Mouse (Mus musculus): ENCODE measurements around the gene 2510009E07Rik. TPM values are rescaled to one million over a fixed set of nuclear protein-coding genes. Genes with fewer than 3 reads are reported as not detected.
"Not testable (repeated sequence)": the region's sequence is repeated elsewhere in the genome, so short reads cannot be mapped to it uniquely, and the experiment has no call there.

The 2510009E07Rik gene
- polyA plus RNA-seq, 1 experiment: 31.1 TPM

DNA sequence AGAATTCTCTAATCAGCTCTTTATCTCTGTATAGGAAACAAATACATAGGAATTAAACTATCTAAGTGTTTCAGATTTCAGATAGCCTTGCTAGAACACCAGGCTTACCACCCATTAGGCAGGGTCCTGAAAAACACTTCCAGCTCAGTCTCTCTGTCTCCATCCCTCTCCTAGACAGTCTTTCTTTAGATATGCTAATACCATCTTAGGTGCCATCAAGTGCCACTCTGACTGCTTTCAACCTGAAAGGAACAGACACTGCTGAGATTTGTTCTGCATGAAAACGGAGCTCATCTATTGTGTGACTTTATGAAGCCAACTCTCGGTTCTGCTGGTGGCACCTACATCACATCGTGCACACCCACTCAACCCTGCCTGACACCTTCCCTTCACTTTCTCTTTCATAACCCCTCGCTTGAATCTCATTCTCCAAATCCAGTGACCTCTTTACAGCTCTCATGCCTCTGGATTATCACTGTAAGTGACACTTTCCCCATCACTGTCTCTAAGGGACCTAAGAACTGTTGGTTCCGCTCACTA lies 4.2 kb downstream of the 2510009E07Rik start:
- Histone ChIP-seq H3K4me3 (ENCODE audit: insufficient read depth, low read length) (no peak overlapping the region), H3K27ac (ENCODE audit: insufficient read depth, low read length) (no peak overlapping the region), H3K4me1 (ENCODE audit: control insufficient read depth, insufficient read depth, low read length) (peaks cover 17% of the 10 kb centered on the region)
- TF ChIP-seq POLR2A (IDR thresholded peaks at IDR 0.05; ENCODE audit: extremely low read depth, insufficient read depth, low read length) (no peak), CTCF (IDR thresholded peaks at IDR 0.05; ENCODE audit: extremely low read depth, insufficient read depth, low read length) (no peak)

DNA sequence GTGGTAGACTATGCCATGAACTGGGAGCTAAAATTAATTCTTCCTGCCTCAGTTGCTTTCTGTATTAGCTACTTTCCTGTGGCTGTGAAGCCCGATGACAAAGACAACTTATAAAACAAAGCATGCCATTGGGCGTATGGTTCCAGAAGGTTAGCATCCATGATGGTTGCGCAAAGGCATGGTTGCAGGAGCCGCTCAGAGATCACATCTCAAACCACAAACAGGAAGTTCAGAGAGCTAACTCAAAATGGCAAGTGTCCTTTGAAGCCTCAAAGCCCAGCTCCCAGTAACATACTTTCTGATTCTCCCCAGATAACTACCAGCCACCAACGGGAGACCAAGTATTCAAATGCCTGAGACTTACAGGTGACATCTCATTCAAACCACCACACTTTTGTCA lies 5.3 kb downstream of the 2510009E07Rik start:
- no peak overlapping the region for H3K4me3 ChIP-seq (ENCODE audit: insufficient read depth, low read length)
- H3K27ac ChIP-seq (ENCODE audit: insufficient read depth, low read length): no peak overlapping the region
- H3K4me1 ChIP-seq (ENCODE audit: control insufficient read depth, insufficient read depth, low read length): peaks cover 17% of the 10 kb centered on the region
- TF ChIP-seq POLR2A (IDR thresholded peaks at IDR 0.05; ENCODE audit: extremely low read depth, insufficient read depth, low read length) (no peak), CTCF (IDR thresholded peaks at IDR 0.05; ENCODE audit: extremely low read depth, insufficient read depth, low read length) (no peak)

DNA sequence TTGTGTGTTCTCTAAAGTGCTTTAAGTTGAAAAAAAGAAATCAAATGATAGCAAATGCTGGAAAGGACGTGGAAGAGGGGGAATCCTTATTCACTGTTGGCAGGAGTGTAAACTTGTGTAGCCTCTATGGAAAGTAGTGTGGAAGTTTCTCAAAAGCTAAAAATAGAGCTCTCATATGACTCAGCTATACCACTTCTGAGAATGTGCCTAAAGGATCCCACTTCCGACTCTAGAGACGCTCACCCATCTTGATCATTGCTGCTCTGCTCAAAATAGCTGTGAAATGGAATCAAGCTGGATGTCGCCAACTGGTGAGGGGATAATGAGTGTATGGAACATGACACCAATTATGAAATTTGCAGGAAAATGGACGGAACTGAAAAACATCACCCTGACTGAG lies 7.1 kb downstream of the 2510009E07Rik start:
- TF ChIP-seq CTCF (IDR thresholded peaks at IDR 0.05; ENCODE audit: extremely low read depth, insufficient read depth, low read length) (no peak), POLR2A (IDR thresholded peaks at IDR 0.05; ENCODE audit: extremely low read depth, insufficient read depth, low read length) (no peak)
- Histone ChIP-seq H3K4me1 (ENCODE audit: control insufficient read depth, insufficient read depth, low read length) (peaks cover 13% of the 10 kb centered on the region), H3K4me3 (ENCODE audit: insufficient read depth, low read length) (no peak overlapping the region), H3K27ac (ENCODE audit: insufficient read depth, low read length) (no peak overlapping the region)

DNA sequence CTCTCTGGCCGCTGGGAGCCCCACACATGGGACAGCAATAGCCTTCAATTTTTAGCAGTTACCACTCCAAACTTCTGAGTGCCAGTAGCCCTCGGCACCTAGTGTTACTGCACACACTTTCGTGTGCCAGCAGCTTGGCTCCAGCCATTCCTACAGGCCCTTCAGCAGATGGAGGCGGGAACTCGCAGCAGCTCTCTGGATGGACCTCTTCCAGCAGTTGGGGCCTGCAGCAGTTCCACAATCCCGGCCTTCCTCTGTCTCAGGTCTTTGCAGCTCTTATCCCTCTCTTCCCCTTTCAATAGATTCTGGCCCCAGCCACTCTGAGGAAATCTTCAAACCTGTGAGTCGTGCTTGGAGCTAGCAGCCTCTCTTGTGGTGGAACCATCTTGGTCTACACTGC lies 17.7 kb downstream of the 2510009E07Rik start:
- no peak overlapping the region for H3K4me3 ChIP-seq (ENCODE audit: insufficient read depth, low read length)
- H3K27ac ChIP-seq (ENCODE audit: insufficient read depth, low read length): no peak overlapping the region
- no peak for TF ChIP-seq CTCF (IDR thresholded peaks at IDR 0.05; ENCODE audit: extremely low read depth, insufficient read depth, low read length)
- no peak for TF ChIP-seq POLR2A (IDR thresholded peaks at IDR 0.05; ENCODE audit: extremely low read depth, insufficient read depth, low read length)
- no peaks in the 10 kb centered on the region; the same call in 1 of the 2 replicates for H3K4me1 ChIP-seq (ENCODE audit: control insufficient read depth, insufficient read depth, low read length)

DNA sequence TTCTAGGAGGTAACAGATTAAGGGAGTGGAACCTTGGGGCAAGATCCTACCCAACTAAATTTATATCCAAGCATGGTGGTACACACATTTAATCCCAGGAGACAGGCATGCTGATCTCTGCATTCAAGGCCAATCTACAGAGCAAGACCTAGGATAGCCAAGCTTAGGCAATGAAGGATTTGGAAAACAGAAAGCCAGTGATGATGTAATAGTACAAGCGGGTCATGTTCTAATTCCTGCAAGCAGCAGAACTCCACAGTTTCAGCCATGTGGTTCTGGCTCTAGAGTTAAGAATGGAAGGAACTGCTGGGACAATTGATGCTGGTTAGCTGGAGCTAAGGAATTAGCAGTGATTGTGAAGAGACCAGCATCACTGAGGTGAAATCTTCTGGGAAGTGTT lies 20.8 kb downstream of the 2510009E07Rik start:
- not testable (repeated sequence) for H3K4me1 ChIP-seq (ENCODE audit: control insufficient read depth, insufficient read depth, low read length); H3K4me3 ChIP-seq (ENCODE audit: insufficient read depth, low read length); H3K27ac ChIP-seq (ENCODE audit: insufficient read depth, low read length)

DNA sequence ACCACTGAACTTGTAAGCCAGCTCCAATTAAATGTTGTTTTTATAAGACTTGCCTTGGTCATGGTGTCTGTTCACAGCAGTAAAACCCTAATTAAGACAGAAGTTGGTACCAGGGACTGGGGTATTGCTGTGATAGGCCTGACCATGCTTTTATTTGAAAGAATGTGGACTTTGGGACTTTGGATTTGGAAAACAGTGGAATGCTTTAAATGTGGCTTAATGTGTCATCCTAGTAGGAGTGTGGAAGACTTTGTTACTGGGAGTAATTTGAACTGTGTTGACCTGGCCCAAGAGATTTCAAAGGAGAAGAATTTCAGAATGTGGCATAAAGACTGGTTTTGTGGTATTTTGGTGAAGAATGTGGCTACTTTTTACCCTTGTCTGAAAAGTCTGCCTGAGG lies 21.4 kb downstream of the 2510009E07Rik start:
- H3K27ac ChIP-seq (ENCODE audit: insufficient read depth, low read length); H3K4me1 ChIP-seq (ENCODE audit: control insufficient read depth, insufficient read depth, low read length); H3K4me3 ChIP-seq (ENCODE audit: insufficient read depth, low read length): not testable (repeated sequence)

DNA sequence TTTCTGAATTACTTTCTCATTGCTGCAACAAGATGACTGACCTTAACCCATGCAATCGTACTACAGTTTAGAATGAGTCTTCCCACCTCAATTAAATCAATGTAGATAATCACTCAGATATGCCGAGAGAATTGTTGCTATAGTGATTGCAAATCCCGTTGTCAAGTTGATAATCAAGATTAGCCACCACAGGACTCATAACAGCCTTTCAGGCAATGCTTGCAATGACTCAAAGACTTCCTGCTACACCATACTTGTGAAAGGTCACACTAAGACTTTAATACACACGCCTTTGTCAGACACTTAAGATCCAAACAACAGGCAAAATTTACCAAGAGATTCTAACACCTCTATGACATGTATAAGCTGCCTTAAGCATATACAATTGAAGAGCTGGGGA lies 22.6 kb downstream of the 2510009E07Rik start:
- no peak overlapping the region for H3K4me3 ChIP-seq (ENCODE audit: insufficient read depth, low read length)
- H3K4me1 ChIP-seq (ENCODE audit: control insufficient read depth, insufficient read depth, low read length): no peaks in the 10 kb centered on the region
- no peak for TF ChIP-seq POLR2A (IDR thresholded peaks at IDR 0.05; ENCODE audit: extremely low read depth, insufficient read depth, low read length)
- H3K27ac ChIP-seq (ENCODE audit: insufficient read depth, low read length): no peak overlapping the region

DNA sequence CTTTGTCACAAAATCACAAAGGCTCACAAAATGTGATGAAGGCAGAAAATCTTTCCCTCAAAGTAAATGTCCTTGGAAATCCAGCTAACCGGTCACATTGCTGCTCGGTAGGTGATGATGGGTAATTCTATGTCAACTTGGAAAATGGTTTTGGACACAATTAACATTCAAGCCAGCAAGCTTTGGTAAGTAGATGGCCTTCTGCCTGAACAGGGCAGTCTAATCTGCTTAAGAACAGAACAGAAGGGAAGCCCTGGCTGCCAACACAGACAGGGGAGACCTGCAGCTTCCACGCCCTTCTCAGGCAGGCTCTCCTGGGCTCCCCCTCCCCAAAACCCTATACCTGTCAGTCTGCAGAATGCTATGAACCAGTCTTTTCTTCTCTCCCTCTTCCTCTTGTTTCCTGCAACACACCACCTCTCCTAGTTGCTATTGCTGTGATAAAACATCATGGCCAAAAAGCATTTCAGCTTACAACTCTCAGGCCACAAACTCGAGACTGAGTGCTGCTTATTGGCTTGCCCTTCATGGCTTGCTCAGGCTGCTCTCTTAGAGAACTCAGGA lies 29.0 kb downstream of the 2510009E07Rik start:
- H3K4me1 ChIP-seq (ENCODE audit: control insufficient read depth, insufficient read depth, low read length): no peaks in the 10 kb centered on the region; the same call in 1 of the 2 replicates
- no peak overlapping the region for H3K27ac ChIP-seq (ENCODE audit: insufficient read depth, low read length)
- TF ChIP-seq POLR2A (IDR thresholded peaks at IDR 0.05; ENCODE audit: extremely low read depth, insufficient read depth, low read length) (no peak), CTCF (IDR thresholded peaks at IDR 0.05; ENCODE audit: extremely low read depth, insufficient read depth, low read length) (no peak)
- no peak overlapping the region for H3K4me3 ChIP-seq (ENCODE audit: insufficient read depth, low read length)

DNA sequence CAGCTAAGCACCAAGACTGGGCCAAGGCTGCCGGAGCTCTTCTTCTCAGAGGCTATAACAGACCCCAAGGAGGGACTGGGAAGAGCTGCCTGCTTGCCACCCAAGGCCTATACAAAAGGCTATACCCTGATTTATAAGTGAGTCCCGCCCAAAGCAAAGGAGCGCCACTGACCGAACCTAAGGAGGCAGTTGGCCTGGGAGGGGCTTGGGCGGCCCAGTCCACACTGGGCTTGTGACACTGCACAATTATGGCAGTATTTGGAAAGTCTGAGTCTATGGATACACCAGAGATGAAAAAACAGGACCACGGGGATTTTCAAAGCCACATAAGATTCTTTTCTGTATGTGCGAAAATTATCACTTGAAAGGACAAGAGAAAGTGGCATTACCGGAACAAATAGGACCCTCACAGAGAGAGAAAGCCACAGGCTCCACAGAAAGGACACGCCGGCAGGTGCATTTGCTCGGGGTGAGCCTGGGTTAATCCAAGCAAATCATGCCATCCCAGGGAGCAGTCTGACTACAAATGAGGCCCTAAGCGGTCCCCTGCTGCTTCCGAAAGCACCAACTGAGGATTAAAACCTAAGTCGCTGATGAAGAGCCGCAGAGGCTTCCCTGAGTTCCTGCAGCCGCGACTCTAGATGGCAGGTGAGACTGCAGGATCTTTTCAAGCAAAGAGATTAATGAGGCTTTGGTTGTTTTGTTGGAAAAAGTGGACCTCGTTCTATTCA lies 29.7 kb downstream of the 2510009E07Rik start:
- Histone ChIP-seq H3K4me3 (ENCODE audit: insufficient read depth, low read length) (no peak overlapping the region), H3K27ac (ENCODE audit: insufficient read depth, low read length) (no peak overlapping the region)
- TF ChIP-seq CTCF (IDR thresholded peaks at IDR 0.05; ENCODE audit: extremely low read depth, insufficient read depth, low read length): no peak
- no peak for TF ChIP-seq POLR2A (IDR thresholded peaks at IDR 0.05; ENCODE audit: extremely low read depth, insufficient read depth, low read length)

DNA sequence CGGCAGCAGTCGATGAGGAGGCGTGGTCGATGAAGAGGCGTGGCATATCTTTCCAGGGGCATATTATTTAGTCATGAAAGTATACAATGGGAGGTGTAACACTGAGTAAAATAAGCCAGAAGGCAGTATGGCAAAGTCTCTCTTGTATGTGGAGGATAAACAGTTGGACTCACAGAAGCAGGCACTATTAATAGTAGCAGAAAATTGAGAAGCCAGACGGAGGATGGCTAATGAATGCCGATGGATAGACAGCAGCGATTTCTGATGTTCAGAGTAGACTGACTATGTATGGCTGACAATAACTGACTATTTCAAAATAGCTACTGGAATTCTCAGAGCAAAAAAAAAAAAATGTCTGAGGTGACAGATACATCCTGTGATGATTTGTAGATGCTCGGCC lies 38.5 kb downstream of the 2510009E07Rik start:
- Histone ChIP-seq H3K27ac (ENCODE audit: insufficient read depth, low read length) (no peak overlapping the region), H3K4me3 (ENCODE audit: insufficient read depth, low read length) (no peak overlapping the region), H3K4me1 (ENCODE audit: control insufficient read depth, insufficient read depth, low read length) (peaks cover 2% of the 10 kb centered on the region)
- TF ChIP-seq CTCF (IDR thresholded peaks at IDR 0.05; ENCODE audit: extremely low read depth, insufficient read depth, low read length): no peak

More for the DNA sequence above, 29.7 kb downstream of the 2510009E07Rik start:
- H3K4me1 ChIP-seq (ENCODE audit: control insufficient read depth, insufficient read depth, low read length): no peaks in the 10 kb centered on the region; the same call in 1 of the 2 replicates

All from cortical plate, adult 2 months (tissue).